Mouse (Mus musculus) testis, adult 2 months (tissue): ENCODE measurements at regions not wholly inside any gene's neighbourhood (a gene's known extent, or its start where the extent isn't known, plus 50 kb on each side); places are given as distances from the start of the nearest gene placed in this dataset.

ENCODE experiments used
- CTCF ChIP-seq: fragments of 200-500 bp; IDR thresholded peaks from 2 replicates; pipeline ENCODE4 v1.5.1; 2012; ENCODE audit warnings: low read depth, mild to moderate bottlenecking, inconsistent platforms, low read length, moderate library complexity; ENCODE audit not compliant: control insufficient read depth, insufficient read depth, insufficient replicate concordance
- POLR2A ChIP-seq: fragments of 200-500 bp; IDR thresholded peaks from 2 replicates; pipeline ENCODE4 v1.6.1; 2012; ENCODE audit warnings: low read depth, mild to moderate bottlenecking, inconsistent platforms, low read length, moderate library complexity; ENCODE audit not compliant: control insufficient read depth

DNA sequence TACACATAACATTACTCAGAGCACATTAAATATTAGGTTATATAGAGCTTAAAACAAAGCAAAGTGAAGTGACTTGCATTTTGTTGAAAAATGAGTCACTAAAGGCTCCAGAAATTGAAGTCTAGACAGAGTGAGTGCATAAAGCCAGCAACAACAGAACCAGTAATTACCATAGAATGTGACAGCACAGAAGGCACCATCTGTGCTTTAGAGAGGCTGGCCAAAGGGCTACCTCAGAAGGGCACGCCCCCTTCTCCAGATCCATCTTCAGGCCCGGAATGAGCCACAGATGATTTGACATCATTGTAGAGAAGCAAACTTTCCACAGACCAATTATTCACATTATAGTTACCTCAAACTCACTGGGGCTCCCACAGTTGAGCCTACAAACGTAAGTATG lies 463.8 kb upstream of the Nbea start:
- TF ChIP-seq POLR2A (no peak), CTCF (no peak)
